Mouse (Mus musculus) liver, postnatal 0 days (tissue): ENCODE measurements around the gene Wfikkn2. TPM values are rescaled to one million over a fixed set of nuclear protein-coding genes. Genes with fewer than 3 reads are reported as not detected.

ENCODE experiments used
- ATAC-seq: fragments of 200-750 bp; cut with Nextera tagmentation; 2 replicates; pipeline ENCODE4 v1.8.0; 2017; ENCODE audit warnings: mild to moderate bottlenecking, moderate library complexity
- DNase-seq: peaks from one replicate; pipeline ENCODE4 v3.0.0-alpha.2; 2016
- H3K27ac ChIP-seq: fragments of 300-500 bp; sonication (generic); 2 replicates; pipeline ENCODE4 v1.5.1; 2014; ENCODE audit warnings: antibody characterized with exemption, moderate library complexity, mild to moderate bottlenecking, low read depth
- H3K27me3 ChIP-seq: fragments of 300-500 bp; sonication (generic); 2 replicates; pipeline ENCODE4 v1.6.1; 2014; ENCODE audit warnings: low read length, control low read depth, mixed read lengths; ENCODE audit not compliant: insufficient read depth
- H3K36me3 ChIP-seq: fragments of 300-500 bp; sonication (generic); replicated peaks from 2 replicates; pipeline ENCODE4 v1.6.1; 2014; ENCODE audit warnings: mild to moderate bottlenecking, control low read depth, low read length, moderate library complexity, mixed read lengths; ENCODE audit not compliant: insufficient read depth
- H3K4me1 ChIP-seq: fragments of 300-500 bp; sonication (generic); 2 replicates; pipeline ENCODE4 v1.6.1; 2014; ENCODE audit warnings: antibody characterized with exemption, mild to moderate bottlenecking, control low read depth; ENCODE audit not compliant: insufficient read depth
- H3K4me2 ChIP-seq: fragments of 300-500 bp; sonication (generic); 2 replicates; pipeline ENCODE4 v1.6.1; 2014; ENCODE audit warnings: low read depth, mild to moderate bottlenecking, low read length, moderate library complexity, mixed read lengths
- H3K4me3 ChIP-seq: fragments of 300-500 bp; sonication (generic); 2 replicates; pipeline ENCODE4 v1.5.1; 2014; ENCODE audit warnings: low read depth, low read length
- H3K9ac ChIP-seq: fragments of 300-500 bp; sonication (generic); replicated peaks from 2 replicates; pipeline ENCODE4 v1.6.1; 2014; ENCODE audit warnings: mild to moderate bottlenecking, moderate library complexity
- H3K9me3 ChIP-seq: fragments of 300-500 bp; sonication (generic); 2 replicates; pipeline ENCODE4 v1.6.1; 2016; ENCODE audit warnings: mild to moderate bottlenecking, control low read depth, low read length, mixed read lengths
- CTCF ChIP-seq: sonication (generic); IDR thresholded peaks from 2 replicates; pipeline ENCODE4 v1.5.1; 2016; ENCODE audit warnings: antibody characterized with exemption, low read depth
- EP300 ChIP-seq: IDR thresholded peaks from 2 replicates; pipeline ENCODE4 v1.6.1; 2016; ENCODE audit warnings: antibody characterized with exemption, low read depth, mild to moderate bottlenecking
- WGBS: fragments of 180-500 bp; shearing (Covaris S2); extraction: QIAGEN DNeasy Blood & Tissue Kit; methylation state at CpG from one replicate; pipeline ENCODE4 v1.1.7; 2014; ENCODE audit not compliant: insufficient replicate concordance; 5-methylcytosine and 5-hydroxymethylcytosine counted together
- polyA plus RNA-seq: library from polyadenylated mRNA; unstranded; fragments of >200 nt; fragmentation: Nextera tagmentation; extraction: Ambion mirVana; gene quantifications from 2 replicates; pipeline ENCODE4 v1.2.1, GENCODE M21; 2015

Gene Wfikkn2
- polyA plus RNA-seq, 1 experiment from 2014 or later: 0.54 TPM

GRCm38 (mm10) chr11:94253156-94253555 lies 7.4 kb upstream of the Wfikkn2 start:
- no peak for DNase-seq
- H3K4me1 ChIP-seq: no peaks in the 10 kb centered on the region
- no peaks in the 10 kb centered on the region for H3K36me3 ChIP-seq
- ATAC-seq: no peak
- no peak overlapping the region for H3K27ac ChIP-seq
- no peak overlapping the region for H3K4me3 ChIP-seq
- H3K4me2 ChIP-seq: no peak overlapping the region
- no peaks in the 10 kb centered on the region for H3K9me3 ChIP-seq
- no peaks in the 10 kb centered on the region for H3K27me3 ChIP-seq
- no peak for TF ChIP-seq CTCF
- TF ChIP-seq EP300: no peak
- H3K9ac ChIP-seq: no peak overlapping the region
- 66% methylated on average over 9 of the region's 9 CpGs for WGBS

- 65% methylated on average over 8 of the region's 8 CpGs for WGBS
- Histone ChIP-seq H3K4me2 (no peak overlapping the region), H3K36me3 (no peaks in the 10 kb centered on the region), H3K27ac (no peak overlapping the region), H3K9me3 (no peaks in the 10 kb centered on the region), H3K4me3 (no peak overlapping the region), H3K9ac (no peak overlapping the region), H3K27me3 (0 out of 2 replicates have a peak, but pooled peaks cover 4% of the 10 kb centered on the region), H3K4me1 (peaks cover 15% of the 10 kb centered on the region)
- DNase-seq: no peak
- TF ChIP-seq EP300 (no peak), CTCF (no peak)
- ATAC-seq: no peak
Measured at GRCm38 (mm10) chr11:94246789-94247061, 920 bp upstream of the Wfikkn2 start.

GRCm38 (mm10) chr11:94244385-94244784 lies 1.4 kb downstream of the Wfikkn2 start:
- H3K4me3 ChIP-seq: no peak overlapping the region
- 0 out of 2 replicates have a peak, but pooled peaks cover 4% of the 10 kb centered on the region for H3K27me3 ChIP-seq
- no peaks in the 10 kb centered on the region for H3K9me3 ChIP-seq
- no peak overlapping the region for H3K4me2 ChIP-seq
- WGBS: 76% methylated on average over 9 of the region's 9 CpGs
- no peak overlapping the region for H3K9ac ChIP-seq
- DNase-seq (no peak), ATAC-seq (no peak)
- H3K27ac ChIP-seq: no peak overlapping the region
- TF ChIP-seq EP300 (no peak), CTCF (no peak)
- no peaks in the 10 kb centered on the region for H3K36me3 ChIP-seq
- H3K4me1 ChIP-seq: peaks cover 17% of the 10 kb centered on the region

DNA sequence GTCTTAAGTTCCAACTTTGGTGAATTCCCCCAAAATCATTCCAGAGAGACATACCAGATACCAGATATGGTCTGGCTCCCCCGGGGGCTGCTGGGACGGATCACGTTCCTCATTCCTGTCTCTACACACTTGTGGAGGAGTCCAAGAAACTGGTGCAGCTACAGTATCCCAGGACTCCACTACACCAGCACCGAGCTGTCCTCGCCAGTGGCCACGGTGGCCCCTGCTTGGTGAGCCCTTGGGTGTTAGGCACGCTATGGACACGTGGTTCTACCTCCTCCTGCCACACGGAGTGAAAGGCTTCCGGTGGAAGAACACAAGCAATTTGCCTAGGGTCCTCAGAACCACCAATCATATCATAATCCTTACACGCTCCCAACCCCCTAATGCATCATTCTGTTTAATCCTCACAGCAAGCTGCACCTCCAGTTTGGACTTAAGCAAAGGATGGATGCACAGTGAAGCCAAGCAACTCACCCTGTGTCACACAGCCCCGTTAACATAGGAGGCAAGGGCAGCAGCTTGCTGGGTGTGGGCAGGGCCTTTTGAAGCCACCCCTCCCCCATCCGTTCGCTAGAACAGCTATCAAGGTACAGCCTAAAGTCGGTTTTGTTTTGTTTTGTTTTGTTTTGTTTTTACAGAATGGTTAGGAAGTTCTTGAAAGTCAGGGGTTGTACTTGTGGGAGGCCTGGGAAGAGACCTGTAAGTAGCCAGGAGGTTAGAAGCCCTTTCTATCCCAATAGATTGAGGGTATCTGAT lies 2.2 kb downstream of the Wfikkn2 start:
- DNase-seq (no peak), ATAC-seq (peak; percentile 21; the same call in 1 of the 2 replicates)
- 43% methylated on average over 15 of the region's 15 CpGs for WGBS
- Histone ChIP-seq H3K36me3 (no peaks in the 10 kb centered on the region), H3K27me3 (0 out of 2 replicates have a peak, but pooled peaks cover 4% of the 10 kb centered on the region), H3K9me3 (no peaks in the 10 kb centered on the region), H3K4me2 (peak overlapping the region; percentile 70), H3K9ac (peak overlapping the region; percentile 44; the same call in 1 of the 2 replicates), H3K27ac (no peak overlapping the region), H3K4me3 (peak overlapping the region; percentile 18; the same call in 1 of the 2 replicates), H3K4me1 (peaks cover 17% of the 10 kb centered on the region)
- TF ChIP-seq EP300 (no peak), CTCF (no peak)

- WGBS: 8% methylated on average over 28 of the region's 29 CpGs
- no peak for TF ChIP-seq EP300
- TF ChIP-seq CTCF: no peak
- Histone ChIP-seq H3K4me1 (peaks cover 17% of the 10 kb centered on the region), H3K27ac (no peak overlapping the region), H3K4me3 (peak overlapping the region; percentile 18), H3K4me2 (peak overlapping the region; percentile 70), H3K9ac (peak overlapping the region; percentile 44), H3K9me3 (no peaks in the 10 kb centered on the region), H3K36me3 (no peaks in the 10 kb centered on the region), H3K27me3 (0 out of 2 replicates have a peak, but pooled peaks cover 4% of the 10 kb centered on the region)
- ATAC-seq (peak; percentile 88), DNase-seq (peak; percentile 47)
Measured at GRCm38 (mm10) chr11:94242760-94243421, 2.9 kb downstream of the Wfikkn2 start.

- 52% methylated on average over 9 of the region's 9 CpGs for WGBS
- Histone ChIP-seq H3K9me3 (no peaks in the 10 kb centered on the region), H3K4me3 (no peak overlapping the region), H3K4me2 (no peak overlapping the region), H3K27me3 (0 out of 2 replicates have a peak, but pooled peaks cover 4% of the 10 kb centered on the region), H3K4me1 (peaks cover 17% of the 10 kb centered on the region), H3K9ac (no peak overlapping the region), H3K27ac (no peak overlapping the region), H3K36me3 (no peaks in the 10 kb centered on the region)
- TF ChIP-seq CTCF (no peak), EP300 (no peak)
- ATAC-seq (no peak), DNase-seq (no peak)
Measured at GRCm38 (mm10) chr11:94239706-94240105, 6.1 kb downstream of the Wfikkn2 start.
